Mouse (Mus musculus) small intestine, adult 2 months (tissue): ENCODE measurements at regions not wholly inside any gene's neighbourhood (a gene's known extent, or its start where the extent isn't known, plus 50 kb on each side); places are given as distances from the start of the nearest gene placed in this dataset.

Source experiments
- CTCF ChIP-seq: fragments of 200-500 bp; IDR thresholded peaks from 2 replicates; pipeline ENCODE4 v1.5.1; 2012; ENCODE audit warnings: low read depth, mild to moderate bottlenecking, control low read depth, inconsistent platforms, low read length, moderate library complexity, mixed read lengths; ENCODE audit not compliant: insufficient replicate concordance, insufficient read length; ENCODE audit errors: extremely low read depth
- POLR2A ChIP-seq: fragments of 200-500 bp; IDR thresholded peaks from 2 replicates; pipeline ENCODE4 v1.6.1; 2012; ENCODE audit warnings: low read depth, mild to moderate bottlenecking, control low read depth, inconsistent platforms, low read length, moderate library complexity

DNA sequence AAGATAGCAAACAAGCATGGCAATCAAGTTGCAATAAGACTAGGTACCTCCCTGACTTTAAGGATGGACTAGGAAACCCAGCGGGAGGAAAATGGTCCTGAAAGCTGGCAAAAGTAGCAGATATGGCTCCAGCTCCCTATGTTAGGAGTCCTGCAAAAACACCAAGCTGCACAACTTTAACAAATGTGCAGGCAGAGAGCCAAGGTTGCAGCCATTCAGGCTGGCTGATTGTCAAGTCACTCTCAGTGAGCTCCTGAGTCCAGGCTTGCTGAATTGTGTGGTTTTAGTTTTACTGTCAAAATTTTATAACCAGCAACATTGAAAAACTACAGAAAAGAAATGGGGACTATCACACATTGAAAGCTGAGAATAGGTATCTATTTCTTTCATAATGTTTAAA is 1122.8 kb upstream of the Slc10a2 start:
- TF ChIP-seq CTCF (no peak), POLR2A (no peak)
